Mouse (Mus musculus) ES-Bruce4 (cell line): ENCODE measurements at regions not wholly inside any gene's neighbourhood (a gene's known extent, or its start where the extent isn't known, plus 50 kb on each side); places are given as distances from the start of the nearest gene placed in this dataset.

ENCODE experiments used
- CTCF ChIP-seq: IDR thresholded peaks from one replicate; pipeline ENCODE4 v1.8.1; 2011; ENCODE audit warnings: low read depth, low read length
- POLR2A ChIP-seq: IDR thresholded peaks from one replicate; pipeline ENCODE4 v1.8.1; 2011; ENCODE audit warnings: low read length; ENCODE audit not compliant: insufficient read depth

DNA sequence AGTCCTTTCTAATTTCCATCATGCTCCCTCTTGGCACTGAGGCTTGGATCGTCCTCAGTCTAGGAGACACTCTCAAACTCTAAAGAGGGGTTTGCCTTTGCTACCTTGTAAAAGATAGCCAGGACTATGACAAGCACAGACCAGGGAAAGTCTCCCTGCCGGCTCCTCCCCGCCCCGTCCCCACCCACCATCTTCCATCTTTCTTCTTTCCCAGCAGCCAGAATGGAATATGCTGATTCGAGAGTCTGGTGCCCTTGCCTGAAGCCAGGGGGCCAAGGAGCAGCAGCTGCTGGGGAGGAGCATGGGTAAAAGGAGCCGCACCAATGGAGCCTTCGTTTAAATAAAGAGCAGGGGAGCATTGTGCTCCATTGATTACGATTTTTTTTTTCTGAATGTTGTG is 249.4 kb upstream of the Cadm1 start:
- TF ChIP-seq POLR2A (no peak), CTCF (no peak)
